Mouse (Mus musculus): ENCODE results near the gene Gsc2. TPM values are rescaled to one million over a fixed set of nuclear protein-coding genes. Genes with fewer than 3 reads are reported as not detected.
A peak's percentile ranks its signal among the peaks of the same experiment; 100 is the strongest.
"Not testable (repeated sequence)": the region's sequence is repeated elsewhere in the genome, so short reads cannot be mapped to it uniquely, and the experiment has no call there.

Gene Gsc2
- total RNA-seq (2021) = not detected
- long read RNA-seq, experiment 1 = 0 reads
- long read RNA-seq, experiment 2 = 0 reads

GRCm38 (mm10) chr16:17914307-17915249, at the start of gene Gsc2:
TSS of gene Gsc2 (minus strand) at chr16:17915059.
- DNase-seq = peak; percentile 44

- DNase-seq = no peak
Observed at GRCm38 (mm10) chr16:17962091-17962490, 47.2 kb upstream of the Gsc2 start.

- DNase-seq = not testable (repeated sequence)
Observed at GRCm38 (mm10) chr16:17956052-17956638, 41.3 kb upstream of the Gsc2 start.

GRCm38 (mm10) chr16:17951618-17952017, 36.8 kb upstream of the Gsc2 start:
- DNase-seq = no peak

GRCm38 (mm10) chr16:17950068-17950467, 35.2 kb upstream of the Gsc2 start:
- no peak for DNase-seq

- no peak for DNase-seq
Observed at GRCm38 (mm10) chr16:17949421-17949877, 34.6 kb upstream of the Gsc2 start.

GRCm38 (mm10) chr16:17945081-17945831, 30.4 kb upstream of the Gsc2 start:
- DNase-seq = no peak

- no peak for DNase-seq
Observed at GRCm38 (mm10) chr16:17943466-17943865, 28.6 kb upstream of the Gsc2 start.

- DNase-seq = no peak
Observed at GRCm38 (mm10) chr16:17939255-17939751, 24.4 kb upstream of the Gsc2 start.

- peak; percentile 82 for DNase-seq
Observed at GRCm38 (mm10) chr16:17938821-17939220, 24.0 kb upstream of the Gsc2 start.

- DNase-seq = no peak
Observed at GRCm38 (mm10) chr16:17938187-17938586, 23.3 kb upstream of the Gsc2 start.

GRCm38 (mm10) chr16:17936776-17937175, 21.9 kb upstream of the Gsc2 start:
- peak; percentile 58 for DNase-seq

- peak; percentile 62 for DNase-seq
Observed at GRCm38 (mm10) chr16:17934445-17934910, 19.6 kb upstream of the Gsc2 start.

GRCm38 (mm10) chr16:17933594-17934444, 19.0 kb upstream of the Gsc2 start:
- DNase-seq = no peak

GRCm38 (mm10) chr16:17931906-17932460, 17.1 kb upstream of the Gsc2 start:
- no peak for DNase-seq

- no peak for DNase-seq
Observed at GRCm38 (mm10) chr16:17929631-17930030, 14.8 kb upstream of the Gsc2 start.

- DNase-seq = no peak
Observed at GRCm38 (mm10) chr16:17929211-17929610, 14.4 kb upstream of the Gsc2 start.

- DNase-seq = peak; percentile 82
Observed at GRCm38 (mm10) chr16:17928627-17929104, 13.8 kb upstream of the Gsc2 start.

GRCm38 (mm10) chr16:17928087-17928580, 13.3 kb upstream of the Gsc2 start, which contains the start of gene Slc25a1:
TSS of gene Slc25a1 (minus strand) at chr16:17928219.
- DNase-seq = peak; percentile 89

- DNase-seq = peak; percentile 70
Observed at GRCm38 (mm10) chr16:17927351-17928082, 12.7 kb upstream of the Gsc2 start.
